Mouse (Mus musculus) midbrain, postnatal 0 days (tissue): ENCODE data around the gene Elp5. TPM values are rescaled to one million over a fixed set of nuclear protein-coding genes. Genes with fewer than 3 reads are reported as not detected.

Source experiments
- ATAC-seq: fragments of 200-750 bp; cut with Nextera tagmentation; 2 replicates; pipeline ENCODE4 v1.8.0; 2017; ENCODE audit warnings: moderate number of reproducible peaks, mild to moderate bottlenecking, moderate TSS enrichment, moderate library complexity; ENCODE audit not compliant: low FRiP score
- DNase-seq: peaks from one replicate; pipeline ENCODE4 v3.0.0-alpha.2; 2015; ENCODE audit warnings: low spot score
- H3K27ac ChIP-seq: fragments of 300-500 bp; sonication (generic); 2 replicates; pipeline ENCODE4 v1.5.1; 2014; ENCODE audit warnings: low read depth, mild to moderate bottlenecking, low read length, mixed read lengths
- H3K27me3 ChIP-seq: fragments of 300-500 bp; sonication (generic); 2 replicates; pipeline ENCODE4 v1.6.1; 2014; ENCODE audit warnings: low read length, control low read depth, mixed read lengths; ENCODE audit not compliant: insufficient read depth
- H3K36me3 ChIP-seq: fragments of 300-500 bp; sonication (generic); 2 replicates; pipeline ENCODE4 v1.6.1; 2014; ENCODE audit warnings: low read length, control low read depth, mixed read lengths; ENCODE audit not compliant: insufficient read depth
- H3K4me1 ChIP-seq: fragments of 300-500 bp; sonication (generic); 2 replicates; pipeline ENCODE4 v1.6.1; 2014; ENCODE audit warnings: mild to moderate bottlenecking, control low read depth, antibody characterized with exemption, low read length, mixed read lengths; ENCODE audit not compliant: insufficient read depth
- H3K4me2 ChIP-seq: fragments of 300-500 bp; sonication (generic); 2 replicates; pipeline ENCODE4 v1.6.1; 2014; ENCODE audit warnings: low read depth, mild to moderate bottlenecking, low read length, mixed read lengths; ENCODE audit not compliant: poor library complexity, severe bottlenecking
- H3K4me3 ChIP-seq: fragments of 300-500 bp; sonication (generic); 2 replicates; pipeline ENCODE4 v1.5.1; 2014; ENCODE audit warnings: low read depth, mild to moderate bottlenecking, low read length, moderate library complexity
- H3K9ac ChIP-seq: fragments of 300-500 bp; sonication (generic); replicated peaks from 2 replicates; pipeline ENCODE4 v1.6.1; 2014; ENCODE audit warnings: mild to moderate bottlenecking, low read length, moderate library complexity, mixed read lengths; ENCODE audit not compliant: poor library complexity, severe bottlenecking
- H3K9me3 ChIP-seq: fragments of 300-500 bp; sonication (generic); 2 replicates; pipeline ENCODE4 v1.6.1; 2016; ENCODE audit warnings: low read length, control low read depth
- CTCF ChIP-seq: IDR thresholded peaks from 2 replicates; pipeline ENCODE4 v1.5.1; 2016; ENCODE audit warnings: antibody characterized with exemption, mild to moderate bottlenecking
- WGBS: fragments of 180-500 bp; shearing (Covaris S2); extraction: QIAGEN DNeasy Blood & Tissue Kit; methylation state at CpG from one replicate; pipeline ENCODE4 v1.1.7; 2014; 5-methylcytosine and 5-hydroxymethylcytosine counted together
- microRNA counts: library from miRNA; unstranded; fragments of <30 nt; microRNA quantifications from one replicate; lab custom pipeline; 2015
- microRNA-seq: library from miRNA; unstranded; fragments of <30 nt; microRNA quantifications from one replicate; pipeline ENCODE4, GENCODE M21; 2016; ENCODE audit warnings: borderline number of aligned reads
- polyA plus RNA-seq: library from polyadenylated mRNA; unstranded; fragments of >200 nt; fragmentation: Nextera tagmentation; extraction: Ambion mirVana; gene quantifications from 2 replicates; pipeline ENCODE4 v1.2.1, GENCODE M21; 2015
- total RNA-seq: library from RNA; depleted of rRNA; stranded (reverse); fragments of >200 nt; gene quantifications from 2 replicates; pipeline ENCODE4 v1.2.3, GENCODE M21; 2014; rRNA removed

Gene Elp5
- total and polyA plus RNA-seq, 2 experiments from 2014 or later, result 157 to 171 TPM

- Histone ChIP-seq H3K9me3 (no peaks in the 10 kb centered on the region), H3K4me2 (peak within 1 kb of the TSS; percentile 98), H3K9ac (peak within 1 kb of the TSS; percentile 98), H3K27ac (peak within 1 kb of the TSS; percentile 94), H3K4me1 (peaks cover 5% of the 10 kb centered on the region), H3K4me3 (peak within 1 kb of the TSS; percentile 88), H3K27me3 (no peaks in the 10 kb centered on the region), H3K36me3 (peaks cover 14% of the 10 kb centered on the region)
- under 1% methylated on average over 77 of the region's 78 CpGs for WGBS
- ATAC-seq, result peak; percentile 98
- peak; percentile 83 for TF ChIP-seq CTCF
- DNase-seq, result peak; percentile 100
These were observed 61.0 kb downstream of the Elp5 start, which contains the start of gene Eif5a for GRCm38 (mm10) chr11:69921114-69922011. TSS of gene Eif5a (minus strand) at chr11:69921958.

DNA sequence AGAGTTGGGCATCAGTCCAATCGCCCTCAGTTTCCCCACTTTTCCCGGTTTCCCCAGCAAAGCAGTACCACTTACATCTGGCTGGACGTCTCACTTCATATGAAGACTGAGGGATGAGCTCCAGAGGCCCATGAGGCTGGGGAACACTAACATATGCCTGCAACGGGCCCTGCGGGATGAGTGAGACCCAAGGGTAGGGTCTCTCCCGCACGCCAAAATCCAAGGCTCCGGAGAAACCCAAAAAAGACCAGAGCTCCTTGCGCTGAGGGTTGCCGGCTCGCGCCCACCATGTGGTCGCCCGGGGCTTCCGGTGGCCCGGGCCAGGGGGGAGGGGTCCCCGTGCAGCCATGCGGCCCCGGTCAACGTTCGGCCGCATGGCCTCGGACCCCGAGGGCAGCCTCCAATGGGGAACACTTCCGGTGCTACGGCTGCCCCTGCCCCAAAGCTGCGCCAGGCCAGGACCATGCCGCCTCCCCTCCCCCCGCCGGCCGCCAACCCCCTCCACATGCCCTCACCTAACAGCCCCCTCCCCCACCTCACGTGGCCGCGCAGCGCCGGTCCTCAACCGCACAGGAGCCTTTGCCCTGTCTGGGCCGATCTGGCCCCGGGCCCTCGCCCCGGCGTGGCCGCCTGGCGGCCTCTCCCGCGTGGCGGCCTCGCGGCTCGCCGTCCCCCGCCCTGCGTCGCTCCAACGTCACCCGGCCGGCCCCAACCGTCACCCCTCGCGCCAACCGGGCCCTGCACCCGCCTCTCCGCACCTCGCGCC lies 61.9 kb downstream of the Elp5 start:
- ATAC-seq (no peak; the same call in 1 of the 2 replicates), DNase-seq (peak; percentile 15)
- peaks cover 21% of the 10 kb centered on the region for H3K36me3 ChIP-seq
- H3K9ac ChIP-seq, result peak overlapping the region; percentile 98
- H3K9me3 ChIP-seq, result no peaks in the 10 kb centered on the region
- under 1% methylated on average over 48 of the region's 65 CpGs for WGBS
- no peaks in the 10 kb centered on the region for H3K27me3 ChIP-seq
- peaks cover 5% of the 10 kb centered on the region for H3K4me1 ChIP-seq
- peak overlapping the region; percentile 88 for H3K4me3 ChIP-seq
- TF ChIP-seq CTCF, result no peak
- H3K4me2 ChIP-seq, result peak overlapping the region; percentile 98
- peak overlapping the region; percentile 94 for H3K27ac ChIP-seq

DNA sequence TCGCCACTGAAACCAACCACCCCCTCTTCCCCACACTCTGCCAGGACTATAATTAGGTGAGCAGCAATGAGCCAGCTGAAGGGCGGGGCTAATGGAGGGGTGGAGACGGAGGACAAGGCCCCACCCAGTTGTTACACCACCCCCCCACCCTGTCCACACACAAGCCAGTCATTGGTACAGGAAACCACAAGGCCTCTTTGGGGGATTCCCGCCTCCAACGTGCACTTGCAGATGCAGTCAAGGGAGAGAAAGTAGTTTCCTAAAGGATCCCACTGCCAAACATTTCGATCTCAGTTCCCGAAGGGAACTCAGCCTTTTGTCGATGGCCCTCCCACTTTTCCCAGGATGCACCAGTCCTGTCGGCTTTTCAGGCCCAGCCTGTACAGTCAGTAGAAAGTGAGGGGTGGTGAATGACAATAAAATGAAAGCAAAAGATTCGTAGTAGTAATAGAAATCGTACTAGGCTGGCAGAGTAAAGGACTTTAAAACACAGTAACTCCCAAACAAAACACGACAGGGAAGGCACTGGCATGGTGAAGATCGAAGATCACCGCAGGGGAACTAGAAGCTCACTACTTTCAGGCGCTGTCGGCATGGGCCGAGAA lies 62.6 kb downstream of the Elp5 start:
- H3K9ac ChIP-seq, result peak overlapping the region; percentile 98
- H3K27me3 ChIP-seq, result no peaks in the 10 kb centered on the region
- H3K4me3 ChIP-seq, result peak overlapping the region; percentile 88
- peaks cover 8% of the 10 kb centered on the region for H3K4me1 ChIP-seq
- no peaks in the 10 kb centered on the region for H3K9me3 ChIP-seq
- peak overlapping the region; percentile 98 for H3K4me2 ChIP-seq
- H3K36me3 ChIP-seq, result peaks cover 27% of the 10 kb centered on the region
- peak; percentile 73 for DNase-seq
- 2% methylated on average over 17 of the region's 17 CpGs for WGBS
- no peak for TF ChIP-seq CTCF
- H3K27ac ChIP-seq, result peak overlapping the region; percentile 94
- ATAC-seq, result no peak

- H3K4me3 ChIP-seq, result peak overlapping the region; percentile 88; the same call in 1 of the 2 replicates
- H3K9ac ChIP-seq, result peak overlapping the region; percentile 98; the same call in 1 of the 2 replicates
- H3K4me1 ChIP-seq, result peaks cover 12% of the 10 kb centered on the region
- no peaks in the 10 kb centered on the region for H3K27me3 ChIP-seq
- no peak for ATAC-seq
- 85% methylated on average over 9 of the region's 9 CpGs for WGBS
- no peak for TF ChIP-seq CTCF
- peak overlapping the region; percentile 98 for H3K4me2 ChIP-seq
- no peaks in the 10 kb centered on the region for H3K9me3 ChIP-seq
- DNase-seq, result no peak
- H3K36me3 ChIP-seq, result peaks cover 27% of the 10 kb centered on the region
- no peak overlapping the region for H3K27ac ChIP-seq
These were observed 63.3 kb downstream of the Elp5 start for GRCm38 (mm10) chr11:69919053-69919452.

MicroRNAs within 50 kb of the gene (microRNA counts, 519-probe panel; counts per million panel counts)
- 528 counts per million, percentile 58 among the panel's probes with 10 or more counts for microRNA mmu-miR-324-3p (lab: Ali Mortazavi, UCI)
- microRNA mmu-miR-324-5p (lab: Ali Mortazavi, UCI), result 3,134 counts per million, percentile 72 among the panel's probes with 10 or more counts

Small RNA genes lying within 50 kb of the gene (microRNA-seq; reads per million reads assigned to microRNA genes)
- gene Gm44349 (not detected), gene Mir324 (6,369 reads per million, percentile 91 among the genes with 10 or more reads in this experiment)

Other genes with a start within 250 kb of the Elp5 start
Only the 30 nearest of the 36 such genes appear.
- gene Chrnb1, start 186.6 kb downstream of the Elp5 start, total RNA-seq, result 1.5 and 1.6 TPM in 2 replicates
- 1.1 TPM in 2 replicates for gene Chrnb1, start 186.6 kb downstream of the Elp5 start, polyA plus RNA-seq
- 12.7 and 16.4 TPM in 2 replicates for gene Fgf11, start 180.7 kb downstream of the Elp5 start, total RNA-seq
- gene Fgf11, start 180.7 kb downstream of the Elp5 start, polyA plus RNA-seq, result 2.6 and 2.8 TPM in 2 replicates
- 0.16 TPM in 1 of 2 replicates, not detected in the other for gene Tmem102, start 176.9 kb downstream of the Elp5 start, total RNA-seq
- 0.80 and 0.94 TPM in 2 replicates for gene Tmem102, start 176.9 kb downstream of the Elp5 start, polyA plus RNA-seq
- not detected in 2 replicates for gene Gm39566, start 167.2 kb downstream of the Elp5 start, total RNA-seq
- gene Gm39566, start 167.2 kb downstream of the Elp5 start, polyA plus RNA-seq, result not detected in 2 replicates
- gene Spem2, start 164.1 kb downstream of the Elp5 start, total RNA-seq, result not detected in 2 replicates
- gene Spem2, start 164.1 kb downstream of the Elp5 start, polyA plus RNA-seq, result not detected in 2 replicates
- gene Spem1, start 160.3 kb downstream of the Elp5 start, total RNA-seq, result 0.93 TPM in 1 of 2 replicates, not detected in the other
- 0.20 and 0.27 TPM in 2 replicates for gene Spem1, start 160.3 kb downstream of the Elp5 start, polyA plus RNA-seq
- 117 and 137 TPM in 2 replicates for gene Nlgn2, start 144.7 kb downstream of the Elp5 start, total RNA-seq
- 21.0 and 23.5 TPM in 2 replicates for gene Nlgn2, start 144.7 kb downstream of the Elp5 start, polyA plus RNA-seq
- 95.5 and 103 TPM in 2 replicates for gene Tmem256, start 144.0 kb downstream of the Elp5 start, total RNA-seq
- gene Tmem256, start 144.0 kb downstream of the Elp5 start, polyA plus RNA-seq, result 349 and 370 TPM in 2 replicates
- gene Plscr3, start 136.1 kb downstream of the Elp5 start, total RNA-seq, result 24.1 and 26.6 TPM in 2 replicates
- 33.5 and 35.0 TPM in 2 replicates for gene Plscr3, start 136.1 kb downstream of the Elp5 start, polyA plus RNA-seq
- not detected in 2 replicates for gene Tnk1, start 123.8 kb downstream of the Elp5 start, total RNA-seq
- gene Tnk1, start 123.8 kb downstream of the Elp5 start, polyA plus RNA-seq, result 0.16 TPM in 2 replicates
- not detected in 2 replicates for gene Tmem95, start 104.5 kb downstream of the Elp5 start, total RNA-seq
- gene Tmem95, start 104.5 kb downstream of the Elp5 start, polyA plus RNA-seq, result not detected in 2 replicates
- gene Kctd11, start 101.1 kb downstream of the Elp5 start, total RNA-seq, result 0.93 and 1.6 TPM in 2 replicates
- gene Kctd11, start 101.1 kb downstream of the Elp5 start, polyA plus RNA-seq, result 0.57 and 0.92 TPM in 2 replicates
- gene Acap1, start 87.0 kb downstream of the Elp5 start, total RNA-seq, result 0.66 TPM in 1 of 2 replicates, not detected in the other
- 0.14 TPM in 1 of 2 replicates, not detected in the other for gene Acap1, start 87.0 kb downstream of the Elp5 start, polyA plus RNA-seq
- gene 2810408A11Rik, start 81.5 kb downstream of the Elp5 start, total RNA-seq, result 3.3 and 8.7 TPM in 2 replicates
- 4.8 and 6.2 TPM in 2 replicates for gene 2810408A11Rik, start 81.5 kb downstream of the Elp5 start, polyA plus RNA-seq
- 112 and 118 TPM in 2 replicates for gene Neurl4, start 81.4 kb downstream of the Elp5 start, total RNA-seq
- gene Neurl4, start 81.4 kb downstream of the Elp5 start, polyA plus RNA-seq, result 15.2 and 16.7 TPM in 2 replicates
- gene Gps2, start 68.6 kb downstream of the Elp5 start, total RNA-seq, result 45.8 and 47.6 TPM in 2 replicates
- 60.3 and 64.3 TPM in 2 replicates for gene Gps2, start 68.6 kb downstream of the Elp5 start, polyA plus RNA-seq
- gene Eif5a, start 60.6 kb downstream of the Elp5 start, total RNA-seq, result 452 and 486 TPM in 2 replicates
- 1,054 and 1,096 TPM in 2 replicates for gene Eif5a, start 60.6 kb downstream of the Elp5 start, polyA plus RNA-seq
- 5.0 and 8.4 TPM in 2 replicates for gene Ybx2, start 46.7 kb downstream of the Elp5 start, total RNA-seq
- 3.4 and 4.2 TPM in 2 replicates for gene Ybx2, start 46.7 kb downstream of the Elp5 start, polyA plus RNA-seq
- 8.8 and 9.0 TPM in 2 replicates for gene Slc2a4, start 34.3 kb downstream of the Elp5 start, total RNA-seq
- gene Slc2a4, start 34.3 kb downstream of the Elp5 start, polyA plus RNA-seq, result 3.4 and 4.0 TPM in 2 replicates
- not detected in 2 replicates for gene Cldn7, start 17.7 kb downstream of the Elp5 start, total RNA-seq
- 0.57 TPM in 1 of 2 replicates, not detected in the other for gene Cldn7, start 17.7 kb downstream of the Elp5 start, polyA plus RNA-seq
- 39.6 and 42.9 TPM in 2 replicates for gene Ctdnep1, start 1.4 kb downstream of the Elp5 start, total RNA-seq
- 22.3 and 24.1 TPM in 2 replicates for gene Ctdnep1, start 1.4 kb downstream of the Elp5 start, polyA plus RNA-seq
- 197 and 226 TPM in 2 replicates for gene Gabarap, start 8.6 kb upstream of the Elp5 start, total RNA-seq
- 501 and 511 TPM in 2 replicates for gene Gabarap, start 8.6 kb upstream of the Elp5 start, polyA plus RNA-seq
- gene Phf23, start 13.3 kb upstream of the Elp5 start, total RNA-seq, result 42.4 and 45.2 TPM in 2 replicates
- gene Phf23, start 13.3 kb upstream of the Elp5 start, polyA plus RNA-seq, result 37.6 and 40.0 TPM in 2 replicates
- 31.5 and 33.3 TPM in 2 replicates for gene Dvl2, start 18.1 kb upstream of the Elp5 start, total RNA-seq
- 19.0 and 20.0 TPM in 2 replicates for gene Dvl2, start 18.1 kb upstream of the Elp5 start, polyA plus RNA-seq
- gene Acadvl, start 32.9 kb upstream of the Elp5 start, total RNA-seq, result 35.9 and 42.7 TPM in 2 replicates
- 62.1 and 64.2 TPM in 2 replicates for gene Acadvl, start 32.9 kb upstream of the Elp5 start, polyA plus RNA-seq
- 256 and 269 TPM in 2 replicates for gene Dlg4, start 34.4 kb upstream of the Elp5 start, total RNA-seq
- 16.1 and 18.1 TPM in 2 replicates for gene Dlg4, start 34.4 kb upstream of the Elp5 start, polyA plus RNA-seq
- 1.2 and 7.2 TPM in 2 replicates for gene Asgr1, start 71.6 kb upstream of the Elp5 start, total RNA-seq
- 4.1 and 4.5 TPM in 2 replicates for gene Asgr1, start 71.6 kb upstream of the Elp5 start, polyA plus RNA-seq
- not detected in 2 replicates for gene Asgr2, start 110.1 kb upstream of the Elp5 start, total RNA-seq
- gene Asgr2, start 110.1 kb upstream of the Elp5 start, polyA plus RNA-seq, result not detected in 2 replicates
- gene Mgl2, start 147.8 kb upstream of the Elp5 start, total RNA-seq, result 0.11 and 0.85 TPM in 2 replicates
- 0.26 and 0.60 TPM in 2 replicates for gene Mgl2, start 147.8 kb upstream of the Elp5 start, polyA plus RNA-seq
- gene Clec10a, start 173.7 kb upstream of the Elp5 start, total RNA-seq, result 0.42 and 0.44 TPM in 2 replicates
- 0.57 and 1.3 TPM in 2 replicates for gene Clec10a, start 173.7 kb upstream of the Elp5 start, polyA plus RNA-seq